Mouse (Mus musculus) cerebellum, postnatal 10 days (tissue): ENCODE results near the gene Uvrag.
A peak's percentile ranks its signal among the peaks of the same experiment; 100 is the strongest.

ENCODE experiments used
- DNase-seq, 2 experiments: peaks; one replicate each; pipeline ENCODE4 v3.0.0; 2021; ENCODE audit warnings: mixed read lengths in 2 of 2

The Uvrag gene

GRCm38 (mm10) chr7:98837901-98838300 lies 303.0 kb downstream of the Uvrag start:
- DNase-seq, result peak; percentile 91 to 94

- peak; percentile 83 to 89 for DNase-seq
These were observed 304.3 kb downstream of the Uvrag start for GRCm38 (mm10) chr7:98836646-98837045.

GRCm38 (mm10) chr7:98835519-98836441 lies 305.2 kb downstream of the Uvrag start:
- DNase-seq, result peak in 1 of 2 experiments; percentile 35
